Mouse (Mus musculus) liver, embryonic 14.5 days (tissue): ENCODE results near the gene Ank2.

Source experiments
- CTCF ChIP-seq: IDR thresholded peaks from 2 replicates; pipeline ENCODE4 v1.5.1; 2016; ENCODE audit warnings: antibody characterized with exemption, low read depth, control low read depth
- EP300 ChIP-seq: IDR thresholded peaks from 2 replicates; pipeline ENCODE4 v1.6.1; 2016; ENCODE audit warnings: antibody characterized with exemption, low read depth

- TF ChIP-seq EP300 (no peak), CTCF (no peak)
These were observed 137.3 kb downstream of the Ank2 start for GRCm38 (mm10) chr3:127361846-127362245.
